Mouse (Mus musculus): Measurements from ENCODE around the gene Grik4.
A peak's percentile ranks its signal among the peaks of the same experiment; 100 is the strongest.

Gene Grik4

GRCm38 (mm10) chr9:42859959-42860794 is 84.1 kb downstream of the Grik4 start:
- no peak for DNase-seq (ENCODE audit: low spot score)

DNA sequence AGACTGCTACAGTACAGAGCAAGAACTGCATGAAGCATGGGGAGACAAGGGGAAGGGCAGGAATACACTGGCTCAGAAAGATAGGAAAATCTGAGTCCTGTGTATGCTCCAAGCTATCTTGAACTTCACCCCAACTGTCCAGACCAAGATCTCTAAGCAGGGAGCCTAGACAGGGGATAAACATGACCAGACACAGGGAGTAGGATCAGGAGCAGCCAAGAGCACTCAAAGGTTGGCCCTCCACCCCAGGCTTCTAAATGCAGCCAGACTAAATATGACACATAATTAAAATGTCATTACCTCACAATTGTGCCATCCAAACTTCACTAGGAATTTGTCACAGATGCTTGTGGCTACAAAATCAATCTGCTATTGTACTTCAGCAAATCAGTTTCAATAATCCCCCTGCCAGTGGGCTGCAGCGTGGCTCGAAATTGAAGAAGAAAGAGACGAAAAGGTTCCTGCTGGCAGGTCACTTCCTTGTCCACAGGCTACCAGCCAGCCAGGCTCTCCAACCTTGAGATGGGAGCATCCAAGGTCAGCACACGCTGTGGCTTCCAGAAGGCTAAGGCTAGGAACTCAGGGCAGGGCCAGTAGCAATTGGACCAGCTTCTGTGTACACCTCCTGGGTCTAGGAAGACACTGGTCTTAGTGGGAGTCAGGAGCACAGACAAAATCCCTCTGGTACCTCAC is 85.1 kb downstream of the Grik4 start:
- no peak for DNase-seq (ENCODE audit: low spot score)

GRCm38 (mm10) chr9:42858576-42858975 is 85.7 kb downstream of the Grik4 start:
- no peak for DNase-seq (ENCODE audit: low spot score)

DNA sequence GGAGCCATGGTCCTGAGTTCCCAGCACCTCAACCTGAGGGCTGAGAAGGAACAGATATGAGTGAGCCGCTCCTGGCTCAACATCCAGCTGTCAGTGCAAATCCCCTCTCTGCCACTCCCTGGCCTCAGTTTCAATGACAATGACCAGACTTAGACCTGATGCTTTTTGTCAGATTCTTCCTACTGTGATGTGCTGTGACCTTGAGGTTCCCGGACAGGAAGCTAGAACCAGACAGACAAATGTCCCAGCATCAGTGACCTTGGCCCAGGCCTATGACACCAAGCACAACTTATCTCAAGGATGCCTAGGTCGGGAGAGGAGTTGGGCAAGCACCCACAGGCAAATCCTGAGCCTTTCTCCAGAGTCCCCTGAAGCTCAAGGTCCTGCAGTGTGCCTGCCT is 86.5 kb downstream of the Grik4 start:
- no peak for DNase-seq (ENCODE audit: low spot score)

- DNase-seq (ENCODE audit: low spot score), result no peak
These were observed 91.2 kb downstream of the Grik4 start for GRCm38 (mm10) chr9:42853077-42853476.

GRCm38 (mm10) chr9:42850063-42850462 is 94.2 kb downstream of the Grik4 start:
- no peak for DNase-seq (ENCODE audit: low spot score)

- DNase-seq (ENCODE audit: low spot score), result no peak
These were observed 96.2 kb downstream of the Grik4 start for GRCm38 (mm10) chr9:42848061-42848460.

DNA sequence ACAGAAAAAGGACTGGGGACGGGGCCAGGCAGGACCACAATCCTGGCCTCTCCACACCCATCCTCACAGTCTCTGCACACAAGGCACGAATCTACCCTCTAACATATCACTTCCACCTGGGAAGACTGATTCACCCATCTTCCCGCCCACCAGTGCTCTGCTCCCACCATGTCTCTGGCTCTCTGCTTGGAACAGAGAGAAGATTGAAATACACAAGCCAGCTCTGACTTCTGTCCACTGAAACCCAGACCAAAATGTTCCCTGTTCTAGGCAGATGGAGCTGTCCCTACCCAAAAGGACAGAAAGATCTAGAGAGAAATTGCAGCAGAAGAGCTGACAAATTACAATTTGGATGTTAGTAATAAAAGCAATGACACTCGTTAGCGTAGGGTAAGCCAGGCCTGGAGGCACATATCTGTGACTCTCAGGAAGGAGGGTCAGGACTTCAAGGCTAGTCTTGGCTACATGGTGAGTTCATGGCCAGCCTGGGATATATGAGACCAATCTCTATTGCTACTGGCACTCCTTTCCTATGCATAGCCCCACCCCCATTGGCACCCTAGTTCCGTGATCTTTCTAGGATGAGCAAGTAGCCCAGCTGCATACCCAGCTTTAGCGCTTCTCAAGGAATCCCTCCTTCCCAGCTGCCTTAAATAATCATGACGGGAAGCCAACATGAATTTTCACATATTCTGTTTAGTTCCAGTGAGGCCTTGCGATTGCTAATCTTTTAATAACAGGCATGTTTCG is 97.4 kb downstream of the Grik4 start:
- no peak for DNase-seq (ENCODE audit: low spot score)

DNA sequence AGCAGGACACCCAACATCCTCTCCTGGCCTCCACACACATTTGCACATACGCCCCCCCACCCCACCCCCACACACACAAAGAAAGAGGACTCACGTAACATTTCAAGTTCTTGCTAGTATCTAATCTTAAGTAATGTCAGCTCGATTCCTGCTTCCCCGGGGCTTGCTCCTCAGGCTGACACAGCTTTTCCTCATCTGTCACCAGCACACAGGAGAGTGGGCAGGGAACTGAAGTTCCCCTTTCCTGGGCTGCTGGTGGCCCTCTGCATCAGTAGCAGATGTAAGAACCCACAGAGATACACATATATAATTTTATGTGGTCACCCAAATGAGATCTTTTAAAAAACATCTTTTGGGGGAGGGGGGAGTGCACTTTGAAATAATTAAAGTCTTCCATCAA is 98.2 kb downstream of the Grik4 start:
- DNase-seq (ENCODE audit: low spot score), result no peak

GRCm38 (mm10) chr9:42844301-42844700 is 100.0 kb downstream of the Grik4 start:
- no peak for DNase-seq (ENCODE audit: low spot score)

GRCm38 (mm10) chr9:42838299-42838698 is 106.0 kb downstream of the Grik4 start:
- no peak for DNase-seq (ENCODE audit: low spot score)

DNA sequence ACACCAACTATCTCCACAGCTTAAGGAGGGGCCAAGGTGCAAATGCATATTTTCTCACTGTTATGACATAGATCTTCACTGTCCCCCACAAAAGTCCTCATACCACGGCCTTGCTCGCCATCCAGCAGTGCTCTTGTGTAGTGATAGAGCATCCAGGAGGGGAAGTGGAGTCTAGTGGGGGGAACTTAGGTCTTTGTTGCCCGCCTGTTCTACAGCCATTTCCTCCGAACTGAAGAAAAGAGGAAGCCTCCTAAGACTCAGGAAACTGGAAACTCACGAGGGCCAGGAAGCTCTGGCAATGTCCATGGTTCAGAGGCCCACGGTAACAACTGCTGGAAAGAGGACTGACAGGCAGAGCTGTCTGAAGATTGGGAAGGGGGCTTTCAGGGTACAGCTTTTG is 106.8 kb downstream of the Grik4 start:
- DNase-seq (ENCODE audit: low spot score), result no peak

DNA sequence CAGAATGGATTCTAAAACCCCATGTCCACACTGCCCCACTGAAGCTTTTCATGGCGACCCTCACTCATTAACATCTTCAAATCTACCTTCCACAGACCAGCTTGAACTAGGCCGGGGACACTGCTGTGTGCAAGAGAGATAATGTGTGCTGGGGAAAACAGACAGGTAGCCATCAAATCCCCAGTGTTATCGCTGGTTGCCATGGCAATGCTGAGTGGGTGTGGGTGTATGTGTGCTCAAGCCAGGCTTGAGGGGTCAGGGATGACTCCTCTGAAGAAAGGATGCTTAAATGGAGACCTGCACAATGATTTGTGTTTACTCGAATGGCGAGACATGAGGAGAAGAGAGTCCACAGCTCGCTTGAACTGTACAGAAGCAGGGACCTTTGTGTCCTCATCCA is 112.7 kb downstream of the Grik4 start:
- no peak for DNase-seq (ENCODE audit: low spot score)

DNA sequence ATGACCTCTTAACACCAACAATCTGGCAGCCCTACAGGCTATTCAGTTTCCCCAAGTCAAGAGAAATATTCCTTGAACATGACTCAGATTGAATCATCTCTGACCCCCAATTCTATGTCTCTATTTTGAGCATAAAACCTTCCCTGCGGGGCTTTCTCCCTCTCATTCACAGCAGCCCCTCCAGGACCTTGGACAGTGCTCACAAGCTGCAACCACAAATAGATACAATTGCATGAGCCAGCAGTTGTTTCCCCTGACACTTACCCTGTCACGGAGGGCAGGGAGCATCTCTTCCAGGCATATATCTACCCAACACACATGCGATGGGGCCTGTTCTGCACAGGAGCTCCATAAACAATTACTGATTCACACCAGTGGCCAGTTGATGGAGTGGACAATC is 125.0 kb downstream of the Grik4 start:
- peak; percentile 59 for DNase-seq (ENCODE audit: low spot score)

DNA sequence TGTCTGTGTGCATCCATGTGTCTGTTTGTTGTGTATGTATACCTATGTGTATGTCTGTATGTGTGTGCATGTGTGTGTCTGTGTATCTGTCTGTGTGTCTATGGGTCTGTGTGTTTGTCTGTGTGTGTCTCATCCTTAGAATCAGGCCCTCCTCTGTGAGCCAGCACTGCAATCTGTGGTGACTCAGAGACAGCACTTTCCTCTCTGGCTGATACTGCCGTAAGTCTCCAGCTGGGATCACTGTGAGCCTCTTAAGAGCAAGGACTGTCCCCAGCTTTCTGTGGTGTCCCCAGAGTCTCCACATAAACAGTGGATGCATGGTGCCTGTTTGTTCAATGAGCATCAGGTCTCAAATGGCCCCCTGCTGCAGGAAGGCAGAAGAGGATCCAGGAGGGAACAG is 127.5 kb downstream of the Grik4 start:
- DNase-seq (ENCODE audit: low spot score), result no peak

DNA sequence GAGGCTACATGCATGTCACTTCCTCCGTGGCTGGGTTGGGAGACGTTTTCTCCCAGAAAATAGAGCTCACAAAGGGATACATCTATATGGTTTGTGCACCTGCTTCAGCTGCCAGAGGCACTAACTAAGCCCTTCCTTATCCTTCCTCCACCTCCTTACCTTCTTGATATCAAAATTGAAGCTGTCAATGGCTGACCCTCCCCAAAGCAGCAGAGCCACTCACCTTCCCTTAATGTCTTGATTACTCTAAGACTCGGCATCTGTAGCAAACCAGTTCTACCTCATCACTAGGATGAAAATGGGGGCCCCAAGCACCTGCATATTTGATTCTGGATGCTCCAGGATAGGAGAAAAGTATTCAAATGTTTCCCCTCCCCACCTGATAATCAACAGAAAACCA is 135.1 kb downstream of the Grik4 start:
- no peak for DNase-seq (ENCODE audit: low spot score)

DNA sequence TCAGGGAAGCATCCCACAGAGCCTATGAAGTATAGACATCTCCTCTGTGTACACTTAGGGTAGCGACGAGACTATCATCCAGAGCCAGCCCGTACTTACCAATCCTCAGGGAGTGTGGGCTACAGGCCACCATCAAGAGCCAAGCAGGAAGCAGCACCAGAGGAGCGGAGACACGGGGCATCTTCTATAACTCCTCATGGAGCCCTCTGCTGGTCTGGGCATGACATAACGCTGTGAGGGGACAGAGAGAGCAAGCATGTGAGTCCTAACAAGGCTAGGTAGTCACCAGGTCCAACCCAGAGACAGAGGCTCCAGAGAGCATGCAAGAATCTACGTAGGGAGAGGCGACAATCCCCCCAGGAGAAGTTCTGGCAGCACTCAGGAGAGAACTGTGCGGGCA is 135.9 kb downstream of the Grik4 start:
- DNase-seq (ENCODE audit: low spot score), result peak; percentile 51

DNA sequence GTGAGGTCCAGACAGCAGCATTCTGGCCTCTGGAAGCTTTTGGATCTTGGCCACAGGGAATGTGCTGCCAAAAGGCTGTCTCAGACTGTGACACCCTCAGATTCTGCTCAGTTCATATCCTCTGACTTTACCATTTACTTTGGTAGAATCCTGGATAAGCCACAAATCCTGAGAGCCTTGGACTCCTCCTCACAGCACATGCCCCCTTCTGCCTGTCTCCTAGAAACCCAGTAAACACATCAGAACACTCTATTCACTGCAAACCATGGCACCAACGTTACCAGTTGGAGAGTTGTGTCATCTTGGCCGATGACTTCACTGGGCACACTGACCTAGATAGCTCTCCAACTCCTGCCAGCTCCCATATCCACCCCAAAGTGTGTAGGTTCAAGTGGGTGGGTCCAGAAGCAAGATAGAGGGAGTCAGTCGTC is 141.2 kb downstream of the Grik4 start:
- DNase-seq (ENCODE audit: low spot score), result no peak

DNA sequence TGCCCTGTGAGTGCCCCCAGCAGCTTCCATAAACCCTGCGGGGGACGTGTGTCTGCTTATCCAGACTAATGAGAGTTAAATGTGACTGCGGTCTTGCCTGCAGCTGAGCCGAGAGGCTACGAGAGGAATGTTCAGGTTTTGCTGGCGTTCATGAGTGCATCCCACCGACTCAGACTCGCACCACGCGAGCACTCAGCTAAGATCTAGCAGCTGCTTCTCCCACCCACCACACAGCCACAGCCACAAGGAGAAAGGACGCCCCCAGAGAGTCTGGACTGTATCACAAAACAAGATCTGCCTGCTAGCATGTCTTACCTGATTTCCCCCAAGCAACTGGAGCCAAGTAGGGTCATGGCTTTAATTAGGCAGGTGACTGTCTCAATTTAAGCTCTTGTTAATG is 142.4 kb downstream of the Grik4 start:
- no peak for DNase-seq (ENCODE audit: low spot score)

- no peak for DNase-seq (ENCODE audit: low spot score)
These were observed 144.2 kb downstream of the Grik4 start for GRCm38 (mm10) chr9:42800138-42800537.

DNA sequence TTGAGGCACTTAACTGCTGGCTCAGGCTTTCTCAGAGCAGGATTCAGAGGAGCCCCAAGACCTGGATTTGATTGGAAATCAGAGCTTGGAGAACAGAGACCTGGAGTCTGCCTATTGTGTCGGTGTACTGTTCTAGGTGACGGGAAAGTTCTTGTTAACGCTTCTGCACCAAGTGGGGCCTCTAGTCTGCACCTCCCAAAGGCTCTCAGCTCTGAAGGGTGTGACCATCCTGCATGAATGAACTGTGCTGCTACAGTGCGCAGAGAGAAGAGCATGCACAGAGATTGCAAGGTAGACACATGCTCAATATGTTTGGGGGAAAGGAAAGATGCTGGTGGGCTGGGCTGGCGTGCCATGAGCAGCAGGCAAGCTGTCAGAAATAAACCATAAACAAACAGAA is 144.6 kb downstream of the Grik4 start:
- no peak for DNase-seq (ENCODE audit: low spot score)

- no peak for DNase-seq (ENCODE audit: low spot score)
These were observed 145.1 kb downstream of the Grik4 start for GRCm38 (mm10) chr9:42799242-42799641.

DNA sequence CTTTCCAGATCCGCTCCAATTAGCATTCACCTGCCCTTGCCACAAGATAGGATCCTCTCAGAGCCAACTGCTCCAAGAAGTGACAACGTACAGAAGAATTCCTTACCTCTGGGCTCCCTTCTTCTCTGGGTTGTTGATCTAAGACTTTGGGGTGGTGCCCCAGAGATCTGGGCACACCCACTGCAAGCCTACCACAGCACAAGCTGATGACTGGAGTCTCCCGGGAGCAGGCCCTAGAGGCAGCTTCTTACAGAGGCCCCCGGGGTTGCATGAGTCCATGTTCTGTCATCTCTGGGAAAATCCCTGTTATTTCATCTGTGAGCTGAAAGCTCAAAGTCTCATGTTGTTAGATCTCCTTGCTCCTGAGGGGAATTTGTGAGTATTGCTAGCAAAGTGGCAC is 146.0 kb downstream of the Grik4 start:
- no peak for DNase-seq (ENCODE audit: low spot score)
